Mouse (Mus musculus): Measurements from ENCODE around the gene Thegl. TPM values are rescaled to one million over a fixed set of nuclear protein-coding genes. Genes with fewer than 3 reads are reported as not detected.
"Not testable (repeated sequence)": the region's sequence is repeated elsewhere in the genome, so short reads cannot be mapped to it uniquely, and the experiment has no call there.

The Thegl gene
- polyA plus RNA-seq (2015; fragmentation: Nextera tagmentation; extraction: Ambion mirVana): 0.71 and 0.94 TPM in 2 replicates

DNA sequence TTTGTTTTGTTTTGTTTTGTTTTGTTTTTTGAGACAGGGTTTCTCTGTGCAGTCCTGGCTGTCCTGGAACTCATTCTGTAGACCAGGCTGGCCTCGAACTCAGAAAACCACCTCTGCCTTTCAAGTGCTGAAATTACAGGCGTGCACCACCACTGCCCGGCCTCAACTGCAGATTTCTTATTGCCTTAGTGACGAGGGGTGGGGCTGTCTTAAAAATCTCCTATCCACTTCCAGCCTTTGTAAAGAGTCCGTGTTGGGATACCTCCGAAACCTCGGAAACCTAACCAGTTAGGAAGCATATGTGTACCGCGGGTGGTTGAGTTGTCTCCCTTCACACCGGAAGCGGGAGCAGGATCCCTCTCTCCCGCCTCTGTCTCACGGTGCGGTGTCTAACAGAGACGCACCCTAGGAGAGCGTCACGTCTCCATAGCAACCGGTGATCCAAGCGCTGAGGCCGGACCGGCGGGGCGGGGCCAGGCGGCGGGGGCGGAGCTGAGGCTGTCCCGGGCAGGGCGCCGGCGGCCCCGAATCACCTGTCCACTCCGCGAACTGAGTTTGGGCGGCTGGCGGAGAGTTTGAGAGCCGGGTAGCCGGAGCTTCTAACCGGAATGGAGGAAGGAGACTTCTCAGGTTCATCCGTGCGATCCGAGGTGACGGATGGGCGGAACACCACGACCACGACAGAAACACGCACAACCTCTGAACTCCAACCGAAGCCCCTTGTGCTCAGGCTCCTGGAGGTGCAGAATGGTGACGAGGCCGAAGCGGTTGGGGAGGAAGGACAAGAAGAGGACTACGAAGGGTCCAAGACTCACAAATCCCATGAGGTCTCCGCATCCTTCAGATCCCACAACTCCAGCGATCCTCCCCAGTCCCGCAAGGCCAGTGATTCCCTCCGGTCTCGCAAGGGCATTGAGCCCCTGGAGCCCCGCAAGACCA lies at the start of gene Thegl:
Gene Thegl (plus strand): TSS at position 480 of the 939 bp plus-strand sequence.
- Histone ChIP-seq H3K9me3 (no peaks in the 10 kb centered on the region), H3K4me1 (replicated peaks) (0 out of 2 replicates have a peak, but pooled peaks cover 3% of the 10 kb centered on the region), H3K27ac (replicated peaks) (no peak within 1 kb of the TSS), H3K36me3 (no peaks in the 10 kb centered on the region), H3K9ac (peak within 1 kb of the TSS; percentile 53), H3K4me3 (peak within 1 kb of the TSS; percentile 67), H3K4me2 (peak within 1 kb of the TSS; percentile 91), H3K27me3 (0 out of 2 replicates have a peak, but pooled peaks cover 3% of the 10 kb centered on the region)
- ATAC-seq (ENCODE audit: low FRiP score, low read depth): peak; percentile 98
- 12% methylated on average over 57 of the region's 57 CpGs for WGBS

DNA sequence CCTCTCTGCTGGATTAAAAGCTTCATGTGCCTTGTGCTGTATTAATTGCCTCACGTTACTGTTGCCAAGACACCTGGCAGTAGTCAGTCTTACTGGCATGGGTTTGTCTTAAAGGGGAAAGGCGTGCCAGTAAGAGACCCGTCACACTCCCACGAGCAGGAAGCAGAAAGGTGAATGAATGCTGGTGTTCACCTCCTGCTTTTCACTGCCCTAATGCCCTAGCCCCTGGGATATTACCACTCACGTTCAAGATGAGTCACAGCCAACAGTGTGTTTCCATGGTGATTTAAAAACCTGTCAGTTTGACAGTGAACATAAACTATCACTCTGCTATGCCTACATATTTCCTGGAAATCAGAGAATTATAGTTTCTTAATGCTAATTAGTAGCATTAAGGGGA lies 46.6 kb upstream of the Thegl start:
- Histone ChIP-seq H3K9ac (no peak overlapping the region), H3K4me2 (no peak overlapping the region), H3K27me3 (no peaks in the 10 kb centered on the region), H3K9me3 (no peaks in the 10 kb centered on the region), H3K4me3 (no peak overlapping the region), H3K36me3 (peaks cover 29% of the 10 kb centered on the region), H3K27ac (replicated peaks) (no peak overlapping the region), H3K4me1 (replicated peaks) (peaks cover 10% of the 10 kb centered on the region)
- ATAC-seq (ENCODE audit: low FRiP score, low read depth): no peak
- WGBS: 81% methylated on average over 5 of the region's 5 CpGs

DNA sequence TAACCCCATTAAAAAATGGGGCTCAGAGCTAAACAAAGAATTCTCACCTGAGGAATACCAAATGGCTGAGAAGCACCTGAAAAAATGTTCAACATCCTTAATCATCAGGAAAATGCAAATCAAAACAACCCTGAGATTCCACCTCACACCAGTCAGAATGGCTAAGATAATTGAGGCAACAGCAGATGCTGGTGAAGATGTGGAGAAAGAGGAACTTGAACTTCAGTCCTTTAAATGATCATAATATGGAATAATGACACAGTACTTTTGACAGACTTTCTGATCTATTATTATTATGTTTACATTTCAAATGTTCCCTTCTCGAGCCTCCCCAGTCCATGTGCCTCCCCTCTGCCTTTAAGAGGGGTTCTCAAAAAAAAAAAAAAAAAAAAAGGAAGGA lies 44.7 kb upstream of the Thegl start:
- ATAC-seq (ENCODE audit: low FRiP score, low read depth); H3K4me2 ChIP-seq; H3K27ac ChIP-seq (replicated peaks); H3K4me3 ChIP-seq; H3K27me3 ChIP-seq; H3K9ac ChIP-seq; H3K9me3 ChIP-seq: not testable (repeated sequence)
- Histone ChIP-seq H3K4me1 (replicated peaks) (peaks cover 18% of the 10 kb centered on the region), H3K36me3 (peaks cover 24% of the 10 kb centered on the region)
- 100% methylated on average over 1 of the region's 1 CpGs for WGBS

DNA sequence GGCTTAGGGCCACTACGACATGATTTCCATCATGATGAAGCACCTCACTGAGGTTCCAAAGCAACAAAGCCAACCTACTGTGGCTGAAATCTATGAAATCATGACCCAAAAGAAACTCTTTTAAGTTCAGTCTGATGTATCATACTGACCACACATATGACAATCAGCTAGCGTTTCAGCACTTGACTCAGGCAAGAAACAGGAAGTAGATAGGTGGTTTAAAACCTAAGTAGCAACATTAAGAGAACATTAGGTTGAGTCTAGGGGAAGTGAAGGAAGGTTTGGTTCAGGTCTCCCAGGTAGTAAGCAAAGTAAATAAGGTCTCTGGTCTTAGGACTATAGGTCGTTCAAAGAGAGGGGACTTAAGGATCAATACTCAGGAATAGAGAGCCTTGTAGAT lies 42.3 kb upstream of the Thegl start:
- 73% methylated on average over 3 of the region's 3 CpGs for WGBS
- no peak overlapping the region for H3K27ac ChIP-seq (replicated peaks)
- H3K27me3 ChIP-seq: no peaks in the 10 kb centered on the region
- H3K9ac ChIP-seq: peak overlapping the region; percentile 86; the same call in 1 of the 2 replicates
- H3K4me3 ChIP-seq: peak overlapping the region; percentile 91
- no peak for ATAC-seq (ENCODE audit: low FRiP score, low read depth)
- peaks cover 22% of the 10 kb centered on the region for H3K4me1 ChIP-seq (replicated peaks)
- peak overlapping the region; percentile 78 for H3K4me2 ChIP-seq
- no peaks in the 10 kb centered on the region for H3K9me3 ChIP-seq
- peaks cover 15% of the 10 kb centered on the region for H3K36me3 ChIP-seq

DNA sequence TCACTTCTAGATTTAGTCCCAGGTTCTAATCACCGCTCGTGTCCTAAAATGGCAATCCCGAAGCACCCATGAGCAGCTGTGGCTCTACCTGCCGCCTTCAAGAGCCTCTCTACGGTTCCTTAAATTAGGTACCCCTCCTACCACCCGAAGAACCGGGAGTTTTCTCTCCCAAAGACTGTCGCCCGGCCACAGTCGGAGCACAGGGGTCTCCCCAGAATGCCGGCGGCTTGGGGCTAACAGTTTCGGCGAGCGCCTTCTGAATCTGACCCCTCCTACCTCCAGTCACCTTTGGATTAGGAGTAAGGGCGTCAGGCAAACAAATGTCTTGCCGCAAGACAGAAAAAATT lies 41.6 kb upstream of the Thegl start:
- no peak; the same call in 1 of the 2 replicates for ATAC-seq (ENCODE audit: low FRiP score, low read depth)
- Histone ChIP-seq H3K27ac (replicated peaks) (peak overlapping the region; percentile 90; the same call in 1 of the 2 replicates), H3K4me2 (peak overlapping the region; percentile 78), H3K9me3 (no peaks in the 10 kb centered on the region), H3K36me3 (peaks cover 19% of the 10 kb centered on the region), H3K4me3 (peak overlapping the region; percentile 91), H3K9ac (peak overlapping the region; percentile 86), H3K4me1 (replicated peaks) (peaks cover 22% of the 10 kb centered on the region), H3K27me3 (no peaks in the 10 kb centered on the region)
- WGBS: 4% methylated on average over 17 of the region's 17 CpGs

DNA sequence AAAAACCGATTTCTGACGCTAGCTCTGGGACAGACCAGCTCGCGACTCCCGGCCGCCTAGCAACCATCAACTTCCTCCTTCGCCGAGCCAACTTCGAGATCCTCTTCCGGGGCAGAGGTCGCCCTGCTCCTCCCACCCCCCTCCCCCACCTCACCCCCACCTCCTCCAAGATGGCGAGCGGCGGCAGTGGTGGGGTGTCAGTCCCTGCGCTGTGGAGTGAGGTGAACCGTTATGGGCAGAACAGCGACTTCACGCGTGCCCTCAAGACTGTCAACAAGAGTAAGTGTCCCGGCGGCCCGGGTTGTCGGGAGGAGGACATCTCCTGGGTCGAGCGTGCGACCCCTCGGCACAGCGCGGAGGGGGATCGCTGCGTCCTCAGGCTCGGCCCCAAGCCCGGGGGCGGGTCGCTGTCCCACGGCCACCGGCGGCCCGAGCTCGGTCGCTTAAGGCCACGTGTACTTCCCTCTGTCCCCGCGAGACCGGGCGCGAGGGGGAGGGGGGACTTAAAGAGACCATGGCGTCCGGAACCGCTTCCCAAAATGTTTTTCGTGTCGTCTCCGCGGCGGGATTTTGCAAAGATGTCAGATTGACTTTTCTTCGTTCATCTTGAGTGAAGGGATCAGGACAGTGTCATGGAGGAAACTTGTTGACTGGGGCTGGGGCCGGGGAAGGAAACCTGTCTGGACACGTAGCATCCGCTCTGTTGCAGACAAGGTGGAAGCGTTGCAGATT lies 41.1 kb upstream of the Thegl start, which contains the start of gene Srp72:
Gene Srp72 (plus strand): TSS at position 130 of the 732 bp plus-strand sequence.
- peak within 1 kb of the TSS; percentile 78 for H3K4me2 ChIP-seq
- H3K27ac ChIP-seq (replicated peaks): peak within 1 kb of the TSS; percentile 90
- peaks cover 19% of the 10 kb centered on the region for H3K36me3 ChIP-seq
- ATAC-seq (ENCODE audit: low FRiP score, low read depth): peak; percentile 95
- peaks cover 22% of the 10 kb centered on the region for H3K4me1 ChIP-seq (replicated peaks)
- H3K9ac ChIP-seq: peak within 1 kb of the TSS; percentile 86
- no peaks in the 10 kb centered on the region for H3K27me3 ChIP-seq
- H3K4me3 ChIP-seq: peak within 1 kb of the TSS; percentile 91
- under 1% methylated on average over 60 of the region's 60 CpGs for WGBS
- H3K9me3 ChIP-seq: no peaks in the 10 kb centered on the region

DNA sequence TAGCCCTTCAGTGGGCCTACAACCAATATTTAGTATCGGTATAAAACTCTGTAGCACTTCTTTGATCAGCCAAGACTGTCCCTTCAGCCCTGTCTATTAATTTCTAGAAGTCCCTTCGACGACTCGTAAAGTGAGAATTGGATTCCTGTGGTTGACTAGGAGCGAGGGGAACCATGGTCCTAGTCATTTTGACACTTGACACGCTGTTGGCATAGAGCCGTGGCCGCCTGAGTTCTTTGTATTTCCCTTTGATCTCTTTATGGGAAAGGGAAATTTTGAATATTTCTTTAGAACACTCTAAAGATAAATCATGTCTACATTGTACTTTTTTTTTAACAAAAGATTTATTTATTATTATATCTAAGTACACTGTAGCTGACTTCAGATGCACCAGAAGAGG lies 40.1 kb upstream of the Thegl start:
- no peak overlapping the region for H3K27ac ChIP-seq (replicated peaks)
- peaks cover 22% of the 10 kb centered on the region for H3K4me1 ChIP-seq (replicated peaks)
- H3K9ac ChIP-seq: peak overlapping the region; percentile 86
- no peaks in the 10 kb centered on the region for H3K27me3 ChIP-seq
- peak overlapping the region; percentile 91 for H3K4me3 ChIP-seq
- no peak for ATAC-seq (ENCODE audit: low FRiP score, low read depth)
- H3K4me2 ChIP-seq: peak overlapping the region; percentile 78
- 90% methylated on average over 8 of the region's 8 CpGs for WGBS
- no peaks in the 10 kb centered on the region for H3K9me3 ChIP-seq
- peaks cover 24% of the 10 kb centered on the region for H3K36me3 ChIP-seq

DNA sequence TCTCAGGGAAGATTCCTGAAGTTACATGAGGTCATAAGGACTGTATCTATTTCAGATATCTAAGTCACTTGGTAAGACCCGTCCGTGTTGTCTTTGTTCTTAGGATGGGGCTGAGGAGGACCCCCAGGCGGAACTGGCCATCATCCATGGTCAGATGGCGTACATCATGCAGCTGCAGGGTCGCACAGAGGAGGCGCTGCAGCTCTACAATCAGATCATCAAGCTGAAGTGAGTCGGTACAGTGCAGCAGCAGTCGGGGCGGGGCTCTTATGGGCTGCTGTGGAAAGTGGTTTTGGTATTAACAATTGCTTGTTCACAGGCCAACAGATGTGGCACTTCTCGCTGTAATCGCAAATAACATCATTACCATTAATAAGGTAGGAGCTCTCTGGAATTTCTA lies 31.8 kb upstream of the Thegl start:
- Histone ChIP-seq H3K4me1 (replicated peaks) (no peaks in the 10 kb centered on the region), H3K4me3 (no peak overlapping the region), H3K36me3 (peaks cover 73% of the 10 kb centered on the region), H3K9ac (no peak overlapping the region), H3K4me2 (no peak overlapping the region), H3K9me3 (no peaks in the 10 kb centered on the region), H3K27me3 (no peaks in the 10 kb centered on the region), H3K27ac (replicated peaks) (no peak overlapping the region)
- WGBS: 92% methylated on average over 11 of the region's 11 CpGs
- no peak for ATAC-seq (ENCODE audit: low FRiP score, low read depth)

DNA sequence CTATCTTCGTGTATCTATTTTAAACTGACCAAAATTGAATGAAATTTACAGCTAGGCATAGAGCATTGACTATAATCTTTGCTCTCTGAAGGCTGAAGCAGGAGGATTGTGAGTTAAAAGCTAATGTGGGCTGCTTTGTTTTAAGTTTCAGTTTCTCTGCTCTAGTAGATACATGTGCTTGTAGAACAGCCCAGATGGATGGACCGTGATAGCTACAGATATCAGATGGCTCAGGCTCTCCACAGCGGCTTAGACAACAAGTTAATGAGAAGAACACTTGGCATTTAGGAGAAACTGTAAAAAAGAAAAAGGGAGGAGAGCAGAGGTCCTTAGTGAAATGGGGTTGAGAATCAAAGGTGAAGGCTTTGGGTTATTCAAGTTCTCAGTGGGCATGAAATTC lies 25.0 kb upstream of the Thegl start:
- no peaks in the 10 kb centered on the region for H3K9me3 ChIP-seq
- H3K9ac ChIP-seq: no peak overlapping the region
- H3K4me3 ChIP-seq: no peak overlapping the region
- H3K36me3 ChIP-seq: peaks cover 77% of the 10 kb centered on the region
- H3K4me2 ChIP-seq: no peak overlapping the region
- WGBS: 96% methylated on average over 3 of the region's 3 CpGs
- no peak overlapping the region for H3K27ac ChIP-seq (replicated peaks)
- no peak for ATAC-seq (ENCODE audit: low FRiP score, low read depth)
- no peaks in the 10 kb centered on the region for H3K4me1 ChIP-seq (replicated peaks)
- no peaks in the 10 kb centered on the region for H3K27me3 ChIP-seq

DNA sequence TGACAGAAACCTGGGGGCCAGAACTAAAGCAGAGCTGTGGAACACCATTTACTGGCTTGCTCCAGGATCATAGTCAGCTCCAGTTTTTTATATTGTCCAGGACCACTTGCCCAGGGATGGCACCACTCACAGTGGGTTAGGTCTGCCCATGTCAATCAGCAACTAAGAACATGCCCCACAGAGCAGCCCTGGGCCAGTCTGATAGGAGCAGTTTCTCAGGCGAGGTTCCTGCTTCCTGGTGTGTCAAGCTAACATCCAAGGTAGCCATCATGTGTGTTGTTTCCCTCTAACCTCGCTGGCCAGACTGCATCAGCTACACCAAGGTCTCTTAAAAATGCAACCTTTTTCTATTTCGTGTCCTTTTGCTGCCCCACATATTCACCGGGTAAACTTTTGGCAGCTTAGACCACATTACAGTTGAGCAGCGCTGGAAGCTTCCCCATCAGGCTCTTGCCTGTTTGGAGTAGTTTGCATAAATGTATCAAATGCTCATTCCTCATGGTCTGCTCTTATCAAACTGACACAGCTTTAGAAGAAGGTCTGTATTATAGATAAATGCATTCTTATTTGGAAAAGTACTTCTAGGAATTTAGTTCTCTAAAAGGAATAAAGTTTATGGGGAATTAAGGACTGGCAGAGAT lies 22.5 kb upstream of the Thegl start:
- Histone ChIP-seq H3K4me2 (no peak overlapping the region), H3K4me3 (no peak overlapping the region), H3K27me3 (no peaks in the 10 kb centered on the region), H3K27ac (replicated peaks) (no peak overlapping the region), H3K36me3 (peaks cover 84% of the 10 kb centered on the region), H3K9me3 (no peaks in the 10 kb centered on the region), H3K9ac (no peak overlapping the region), H3K4me1 (replicated peaks) (no peaks in the 10 kb centered on the region)
- 93% methylated on average over 5 of the region's 5 CpGs for WGBS
- ATAC-seq (ENCODE audit: low FRiP score, low read depth): no peak

DNA sequence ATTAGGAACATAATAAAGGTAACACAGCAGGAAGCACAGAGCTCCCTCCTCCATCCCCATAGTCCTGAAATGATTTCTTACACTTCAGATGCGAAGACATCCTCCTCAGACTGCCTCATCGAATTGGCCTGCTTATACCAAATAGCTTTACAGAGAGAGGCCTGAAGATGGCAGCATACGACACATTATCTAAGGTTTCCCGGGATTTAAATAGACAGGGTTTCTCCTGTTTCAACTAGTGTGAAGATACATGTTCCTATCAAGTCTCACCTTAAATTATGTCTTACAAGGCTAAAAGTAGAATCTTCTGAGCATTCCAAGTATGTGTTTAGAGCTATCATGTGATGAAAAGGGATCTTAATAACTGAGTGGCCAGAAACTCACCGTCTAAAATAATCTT lies 17.4 kb upstream of the Thegl start:
- H3K4me3 ChIP-seq: no peak overlapping the region
- ATAC-seq (ENCODE audit: low FRiP score, low read depth): 0 out of 2 replicates have a peak, but pooled peaks have one; percentile 59
- no peaks in the 10 kb centered on the region for H3K9me3 ChIP-seq
- no peaks in the 10 kb centered on the region for H3K27me3 ChIP-seq
- no peak overlapping the region for H3K4me2 ChIP-seq
- H3K36me3 ChIP-seq: peaks cover 63% of the 10 kb centered on the region
- 54% methylated on average over 5 of the region's 5 CpGs for WGBS
- H3K4me1 ChIP-seq (replicated peaks): no peaks in the 10 kb centered on the region
- H3K27ac ChIP-seq (replicated peaks): no peak overlapping the region
- H3K9ac ChIP-seq: no peak overlapping the region

Measured in hindbrain, embryonic 15.5 days (tissue).